Mouse (Mus musculus): ENCODE data around the gene Dip2c. TPM values are rescaled to one million over a fixed set of nuclear protein-coding genes. Genes with fewer than 3 reads are reported as not detected.

The Dip2c gene
- polyA plus RNA-seq, 1 experiment from 2014 or later: 4.2 TPM

GRCm38 (mm10) chr13:9599334-9600096 lies 323.2 kb downstream of the Dip2c start:
- H3K4me1 ChIP-seq (replicated peaks): no peaks in the 10 kb centered on the region
- H3K27ac ChIP-seq: no peak overlapping the region
- no peak overlapping the region for H3K4me2 ChIP-seq (replicated peaks)
- no peaks in the 10 kb centered on the region for H3K9me3 ChIP-seq
- no peaks in the 10 kb centered on the region for H3K36me3 ChIP-seq
- 76% methylated on average over 6 of the region's 6 CpGs for WGBS
- H3K4me3 ChIP-seq (replicated peaks): no peak overlapping the region
- H3K9ac ChIP-seq: no peak overlapping the region
- no peak for ATAC-seq
- no peaks in the 10 kb centered on the region for H3K27me3 ChIP-seq (replicated peaks)

- Histone ChIP-seq H3K4me2 (replicated peaks) (no peak overlapping the region), H3K9me3 (no peaks in the 10 kb centered on the region), H3K27ac (no peak overlapping the region), H3K27me3 (replicated peaks) (no peaks in the 10 kb centered on the region), H3K9ac (no peak overlapping the region), H3K4me1 (replicated peaks) (no peaks in the 10 kb centered on the region), H3K4me3 (replicated peaks) (no peak overlapping the region), H3K36me3 (no peaks in the 10 kb centered on the region)
- 84% methylated on average over 3 of the region's 3 CpGs for WGBS
- no peak for ATAC-seq
Observed at GRCm38 (mm10) chr13:9601350-9601749, 325.0 kb downstream of the Dip2c start.

- H3K9me3 ChIP-seq: no peaks in the 10 kb centered on the region
- ATAC-seq: no peak
- H3K4me2 ChIP-seq (replicated peaks): no peak overlapping the region
- H3K4me3 ChIP-seq (replicated peaks): no peak overlapping the region
- no peak overlapping the region for H3K9ac ChIP-seq
- no peaks in the 10 kb centered on the region for H3K4me1 ChIP-seq (replicated peaks)
- H3K36me3 ChIP-seq: no peaks in the 10 kb centered on the region
- WGBS: 78% methylated on average over 1 of the region's 1 CpGs
- no peaks in the 10 kb centered on the region for H3K27me3 ChIP-seq (replicated peaks)
- no peak overlapping the region for H3K27ac ChIP-seq
Observed at GRCm38 (mm10) chr13:9611229-9611628, 334.9 kb downstream of the Dip2c start.

GRCm38 (mm10) chr13:9632684-9633083 lies 356.4 kb downstream of the Dip2c start:
- 80% methylated on average over 2 of the region's 2 CpGs for WGBS
- Histone ChIP-seq H3K9me3 (no peaks in the 10 kb centered on the region), H3K36me3 (no peaks in the 10 kb centered on the region), H3K4me3 (replicated peaks) (no peak overlapping the region), H3K4me2 (replicated peaks) (no peak overlapping the region), H3K27ac (no peak overlapping the region), H3K27me3 (replicated peaks) (no peaks in the 10 kb centered on the region), H3K9ac (no peak overlapping the region), H3K4me1 (replicated peaks) (no peaks in the 10 kb centered on the region)
- no peak for ATAC-seq

GRCm38 (mm10) chr13:9635951-9636350 lies 359.6 kb downstream of the Dip2c start:
- no peak overlapping the region for H3K4me3 ChIP-seq (replicated peaks)
- H3K27me3 ChIP-seq (replicated peaks): no peaks in the 10 kb centered on the region
- H3K9me3 ChIP-seq: no peaks in the 10 kb centered on the region
- H3K9ac ChIP-seq: no peak overlapping the region
- no peaks in the 10 kb centered on the region for H3K36me3 ChIP-seq
- no peak for ATAC-seq
- WGBS: 91% methylated on average over 2 of the region's 2 CpGs
- no peaks in the 10 kb centered on the region for H3K4me1 ChIP-seq (replicated peaks)
- H3K27ac ChIP-seq: no peak overlapping the region
- no peak overlapping the region for H3K4me2 ChIP-seq (replicated peaks)

- no peak overlapping the region for H3K4me2 ChIP-seq (replicated peaks)
- ATAC-seq: 0 out of 2 replicates have a peak, but pooled peaks have one; percentile 28
- no peaks in the 10 kb centered on the region for H3K36me3 ChIP-seq
- WGBS: 63% methylated on average over 4 of the region's 4 CpGs
- no peak overlapping the region for H3K9ac ChIP-seq
- H3K9me3 ChIP-seq: no peaks in the 10 kb centered on the region
- H3K27me3 ChIP-seq (replicated peaks): no peaks in the 10 kb centered on the region
- no peak overlapping the region for H3K27ac ChIP-seq
- no peaks in the 10 kb centered on the region for H3K4me1 ChIP-seq (replicated peaks)
- H3K4me3 ChIP-seq (replicated peaks): no peak overlapping the region
Observed at GRCm38 (mm10) chr13:9636505-9636904, 360.2 kb downstream of the Dip2c start.

- Histone ChIP-seq H3K36me3 (no peaks in the 10 kb centered on the region), H3K9ac (no peak overlapping the region), H3K4me1 (replicated peaks) (no peaks in the 10 kb centered on the region), H3K27ac (no peak overlapping the region), H3K4me3 (replicated peaks) (no peak overlapping the region), H3K4me2 (replicated peaks) (no peak overlapping the region), H3K27me3 (replicated peaks) (no peaks in the 10 kb centered on the region), H3K9me3 (no peaks in the 10 kb centered on the region)
- 47% methylated on average over 3 of the region's 3 CpGs for WGBS
- ATAC-seq: no peak
Observed at GRCm38 (mm10) chr13:9637949-9638348, 361.6 kb downstream of the Dip2c start.

GRCm38 (mm10) chr13:9648716-9649115 lies 372.4 kb downstream of the Dip2c start:
- Histone ChIP-seq H3K27ac (no peak overlapping the region), H3K4me3 (replicated peaks) (no peak overlapping the region), H3K36me3 (no peaks in the 10 kb centered on the region), H3K4me1 (replicated peaks) (no peaks in the 10 kb centered on the region), H3K4me2 (replicated peaks) (no peak overlapping the region), H3K9me3 (no peaks in the 10 kb centered on the region), H3K27me3 (replicated peaks) (no peaks in the 10 kb centered on the region), H3K9ac (no peak overlapping the region)
- ATAC-seq: no peak
- WGBS: 91% methylated on average over 13 of the region's 13 CpGs

GRCm38 (mm10) chr13:9649894-9650293 lies 373.6 kb downstream of the Dip2c start:
- no peak overlapping the region for H3K4me2 ChIP-seq (replicated peaks)
- H3K9me3 ChIP-seq: no peaks in the 10 kb centered on the region
- no peaks in the 10 kb centered on the region for H3K27me3 ChIP-seq (replicated peaks)
- H3K36me3 ChIP-seq: no peaks in the 10 kb centered on the region
- WGBS: 83% methylated on average over 1 of the region's 1 CpGs
- H3K9ac ChIP-seq: no peak overlapping the region
- peak; percentile 79; the same call in 1 of the 2 replicates for ATAC-seq
- H3K4me3 ChIP-seq (replicated peaks): no peak overlapping the region
- no peak overlapping the region for H3K27ac ChIP-seq
- H3K4me1 ChIP-seq (replicated peaks): no peaks in the 10 kb centered on the region

- Histone ChIP-seq H3K4me2 (replicated peaks) (no peak overlapping the region), H3K9me3 (no peaks in the 10 kb centered on the region), H3K4me3 (replicated peaks) (no peak overlapping the region), H3K9ac (no peak overlapping the region), H3K4me1 (replicated peaks) (no peaks in the 10 kb centered on the region), H3K27me3 (replicated peaks) (no peaks in the 10 kb centered on the region), H3K36me3 (no peaks in the 10 kb centered on the region), H3K27ac (no peak overlapping the region)
- ATAC-seq: no peak
Observed at GRCm38 (mm10) chr13:9650580-9650979, 374.3 kb downstream of the Dip2c start.

GRCm38 (mm10) chr13:9653018-9653417 lies 376.7 kb downstream of the Dip2c start:
- Histone ChIP-seq H3K27me3 (replicated peaks) (no peaks in the 10 kb centered on the region), H3K4me3 (replicated peaks) (no peak overlapping the region), H3K36me3 (0 out of 2 replicates have a peak, but pooled peaks cover 4% of the 10 kb centered on the region), H3K4me2 (replicated peaks) (no peak overlapping the region), H3K9me3 (no peaks in the 10 kb centered on the region), H3K27ac (no peak overlapping the region), H3K9ac (no peak overlapping the region), H3K4me1 (replicated peaks) (no peaks in the 10 kb centered on the region)
- WGBS: 85% methylated on average over 3 of the region's 3 CpGs
- ATAC-seq: no peak; the same call in 1 of the 2 replicates

- Histone ChIP-seq H3K4me2 (replicated peaks) (no peak overlapping the region), H3K36me3 (0 out of 2 replicates have a peak, but pooled peaks cover 4% of the 10 kb centered on the region), H3K27me3 (replicated peaks) (no peaks in the 10 kb centered on the region), H3K9me3 (no peaks in the 10 kb centered on the region), H3K27ac (no peak overlapping the region), H3K4me1 (replicated peaks) (no peaks in the 10 kb centered on the region), H3K9ac (no peak overlapping the region), H3K4me3 (replicated peaks) (no peak overlapping the region)
- WGBS: 95% methylated on average over 6 of the region's 6 CpGs
- no peak for ATAC-seq
Observed at GRCm38 (mm10) chr13:9656613-9657012, 380.3 kb downstream of the Dip2c start.

GRCm38 (mm10) chr13:9660711-9661110 lies 384.4 kb downstream of the Dip2c start:
- H3K4me1 ChIP-seq (replicated peaks): no peaks in the 10 kb centered on the region
- H3K27me3 ChIP-seq (replicated peaks): no peaks in the 10 kb centered on the region
- H3K4me2 ChIP-seq (replicated peaks): no peak overlapping the region
- H3K9me3 ChIP-seq: no peaks in the 10 kb centered on the region
- H3K27ac ChIP-seq: no peak overlapping the region
- no peak overlapping the region for H3K4me3 ChIP-seq (replicated peaks)
- H3K9ac ChIP-seq: no peak overlapping the region
- H3K36me3 ChIP-seq: 0 out of 2 replicates have a peak, but pooled peaks cover 4% of the 10 kb centered on the region
- 62% methylated on average over 1 of the region's 1 CpGs for WGBS
- ATAC-seq: no peak

Measured in intestine, embryonic 15.5 days (tissue).